ENCODE assay signal across 25 mouse cellular contexts in the genomic region with DNA sequence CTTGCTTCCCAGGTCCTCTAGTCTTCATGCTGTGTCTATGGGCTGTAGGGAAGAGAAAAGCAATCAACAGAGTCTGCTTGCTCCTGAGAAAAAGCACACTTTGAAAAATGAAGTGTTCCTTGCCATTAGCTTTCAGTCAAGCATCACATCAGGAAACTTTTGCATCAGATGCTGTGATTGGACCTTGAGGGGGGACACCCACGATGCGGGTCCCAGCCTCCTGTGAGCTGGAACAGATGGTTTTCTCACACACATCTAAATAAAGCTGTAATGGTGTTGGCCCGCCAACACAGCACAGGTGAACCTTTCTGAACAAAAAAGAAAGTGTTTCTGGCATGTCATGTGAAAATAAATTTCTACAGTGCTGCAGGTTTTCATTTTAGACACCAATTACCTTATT.
DNase-seq lines count a peak whose midpoint lies in the region; ATAC-seq lines count a peak whose summit lies in the region.
"Had no signal": no experiment of that assay in that cellular context is flagged by ENCODE, and none has a peak within 500 bp of the region (broad histone marks: within the 10 kb centered on the region; RNA-seq: fewer than 3 reads in every experiment).

No protein-coding gene starts in this region.

- DNase-seq in cerebellum, postnatal 4 days (ENCODE audit: low spot score in 2 of 2), result no peak
- DNase-seq in brain, adult 2 months (ENCODE audit: low read depth, low spot score), result peak; percentile 65
- peak; percentile 3 for DNase-seq in cerebellum, adult 8-10 months
- peak; percentile 26 to 44 for DNase-seq in cerebellum, postnatal 25 days
- no peak for DNase-seq in heart, adult 9 months (ENCODE audit: low spot score in 2 of 2)
- DNase-seq in layer of hippocampus, postnatal 36 days, result no peak
- DNase-seq in forebrain, embryonic 10.5 days (ENCODE audit: extremely low spot score, low spot score), result no peak
- DNase-seq: adrenal gland, postnatal 10 days; gastrocnemius, postnatal 36 days; heart, postnatal 14 days; kidney, adult 2 months; kidney, postnatal 10 days; liver; lung, adult 2 months; lung, postnatal 14 days had no signal

- peak; percentile 86 for ATAC-seq in cerebellum, adult (ENCODE audit: insufficient number of reproducible peaks, low FRiP score, low TSS enrichment)
- ATAC-seq: forebrain, embryonic 13.5 days; hindbrain, embryonic 16.5 days; intestine, embryonic 15.5 days; Patski had no signal

- 85% methylated on average over 3 of the region's 3 CpGs for WGBS in forebrain, embryonic 10.5 days

- H3K4me3 ChIP-seq in forebrain, embryonic 10.5 days, result no peak overlapping the region
- H3K4me3 ChIP-seq: erythroblast, embryonic 14.5 days; forebrain, embryonic 13.5 days; hindbrain, embryonic 10.5 days; intestine, embryonic 15.5 days; midbrain, embryonic 10.5 days had no signal

- no peaks in the 10 kb centered on the region for H3K27me3 ChIP-seq in forebrain, embryonic 10.5 days (ENCODE audit: poor library complexity, severe bottlenecking)
- H3K27me3 ChIP-seq: forebrain, embryonic 13.5 days; intestine, embryonic 15.5 days; Patski had no signal

- H3K9me3 ChIP-seq in forebrain, embryonic 10.5 days, result no peaks in the 10 kb centered on the region
- H3K9me3 ChIP-seq: forebrain, embryonic 13.5 days; hindbrain, embryonic 10.5 days; intestine, embryonic 15.5 days; midbrain, embryonic 10.5 days had no signal

- H3K36me3 ChIP-seq in forebrain, embryonic 10.5 days (replicated peaks), result no peaks in the 10 kb centered on the region
- H3K36me3 ChIP-seq: G1E; hindbrain, embryonic 10.5 days; intestine, embryonic 15.5 days; midbrain, embryonic 10.5 days had no signal

- H3K4me1 ChIP-seq in forebrain, embryonic 10.5 days, result no peaks in the 10 kb centered on the region
- H3K4me1 ChIP-seq: forebrain, embryonic 13.5 days; hindbrain, embryonic 10.5 days; intestine, embryonic 15.5 days; midbrain, embryonic 10.5 days had no signal

- H3K27ac ChIP-seq in forebrain, embryonic 10.5 days, result no peak overlapping the region
- H3K27ac ChIP-seq: forebrain, embryonic 13.5 days; hindbrain, embryonic 10.5 days; intestine, embryonic 15.5 days; liver, embryonic 14.5 days; midbrain, embryonic 10.5 days had no signal

Comparison
In these comparisons a context has a peak if more than half of its experiments do, and no peak if none do; other contexts are left out.
1. DNase-seq: peak in brain, adult 2 months (single experiment), cerebellum, adult 8-10 months (single experiment) and cerebellum, postnatal 25 days (2 of 2); none in cerebellum, postnatal 4 days (0 of 2), heart, adult 9 months (0 of 2), layer of hippocampus, postnatal 36 days (0 of 2) and forebrain, embryonic 10.5 days (single experiment).